Mouse (Mus musculus) MN1 (cell line): Measurements from ENCODE around the gene Mta3.

Experiments used
- DNase-seq: peaks from one replicate; pipeline ENCODE4 v3.0.0-alpha.2; 2016; ENCODE audit warnings: low spot score

Mta3 gene

GRCm38 (mm10) chr17:83759547-83759946, 53.6 kb downstream of the Mta3 start:
- no peak for DNase-seq

GRCm38 (mm10) chr17:83764538-83764937, 58.6 kb downstream of the Mta3 start:
- no peak for DNase-seq

GRCm38 (mm10) chr17:83767064-83767463, 61.1 kb downstream of the Mta3 start:
- DNase-seq, result no peak

- no peak for DNase-seq
Measured at GRCm38 (mm10) chr17:83768309-83768708, 62.3 kb downstream of the Mta3 start.

- no peak for DNase-seq
Measured at GRCm38 (mm10) chr17:83770371-83770770, 64.4 kb downstream of the Mta3 start.

- DNase-seq, result no peak
Measured at GRCm38 (mm10) chr17:83770931-83771330, 65.0 kb downstream of the Mta3 start.

- no peak for DNase-seq
Measured at GRCm38 (mm10) chr17:83772110-83772509, 66.1 kb downstream of the Mta3 start.

GRCm38 (mm10) chr17:83772711-83773110, 66.7 kb downstream of the Mta3 start:
- no peak for DNase-seq

GRCm38 (mm10) chr17:83776965-83777364, 71.0 kb downstream of the Mta3 start:
- no peak for DNase-seq

- DNase-seq, result peak; percentile 38
Measured at GRCm38 (mm10) chr17:83777462-83778051, 71.6 kb downstream of the Mta3 start.

GRCm38 (mm10) chr17:83780228-83780627, 74.3 kb downstream of the Mta3 start:
- no peak for DNase-seq

GRCm38 (mm10) chr17:83782740-83783139, 76.8 kb downstream of the Mta3 start:
- peak; percentile 58 for DNase-seq

GRCm38 (mm10) chr17:83786418-83786817, 80.5 kb downstream of the Mta3 start:
- DNase-seq, result no peak

GRCm38 (mm10) chr17:83790158-83790557, 84.2 kb downstream of the Mta3 start:
- no peak for DNase-seq

GRCm38 (mm10) chr17:83792388-83792787, 86.4 kb downstream of the Mta3 start:
- DNase-seq, result no peak

- no peak for DNase-seq
Measured at GRCm38 (mm10) chr17:83795121-83795520, 89.2 kb downstream of the Mta3 start.

- DNase-seq, result no peak
Measured at GRCm38 (mm10) chr17:83799506-83800050, 93.6 kb downstream of the Mta3 start.

- DNase-seq, result no peak
Measured at GRCm38 (mm10) chr17:83803987-83804386, 98.0 kb downstream of the Mta3 start.

- no peak for DNase-seq
Measured at GRCm38 (mm10) chr17:83805078-83805477, 99.1 kb downstream of the Mta3 start.

GRCm38 (mm10) chr17:83807345-83807744, 101.4 kb downstream of the Mta3 start:
- DNase-seq, result no peak

- peak; percentile 71 for DNase-seq
Measured at GRCm38 (mm10) chr17:83807778-83808398, 101.9 kb downstream of the Mta3 start.

GRCm38 (mm10) chr17:83808476-83809098, 102.6 kb downstream of the Mta3 start:
- DNase-seq, result no peak

- no peak for DNase-seq
Measured at GRCm38 (mm10) chr17:83809197-83809829, 103.3 kb downstream of the Mta3 start.
